Mouse (Mus musculus) heart, adult 11 months (tissue): ENCODE results near the gene Naif1.

Experiments
- DNase-seq: peaks from one replicate; pipeline ENCODE4 v3.0.0; 2022

Naif1 gene

GRCm38 (mm10) chr2:32505536-32505935 is 55.3 kb downstream of the Naif1 start:
- no peak for DNase-seq
